Mouse (Mus musculus) testis, adult 2 months (tissue): Measurements from ENCODE around the gene Padi6. TPM values are rescaled to one million over a fixed set of nuclear protein-coding genes. Genes with fewer than 3 reads are reported as not detected.

ENCODE experiments used
- H3K27ac ChIP-seq: fragments of 200-500 bp; 2 replicates; pipeline ENCODE4 v1.5.1; 2012; ENCODE audit warnings: low read depth, low read length; ENCODE audit not compliant: control insufficient read depth, insufficient read depth
- H3K27me3 ChIP-seq: fragments of 200-500 bp; 2 replicates; pipeline ENCODE4 v1.6.1; 2012; ENCODE audit warnings: mild to moderate bottlenecking, low read length, moderate library complexity; ENCODE audit not compliant: control insufficient read depth, insufficient read depth
- H3K36me3 ChIP-seq: fragments of 200-500 bp; 2 replicates; pipeline ENCODE4 v1.6.1; 2012; ENCODE audit warnings: mild to moderate bottlenecking, low read length; ENCODE audit not compliant: control insufficient read depth, insufficient read depth
- H3K4me1 ChIP-seq: fragments of 200-500 bp; 2 replicates; pipeline ENCODE4 v1.6.1; 2012; ENCODE audit warnings: low read length; ENCODE audit not compliant: control insufficient read depth, insufficient read depth
- H3K4me3 ChIP-seq: fragments of 200-500 bp; 2 replicates; pipeline ENCODE4 v1.5.1; 2012; ENCODE audit warnings: low read depth, mild to moderate bottlenecking, low read length, moderate library complexity, mixed read lengths; ENCODE audit not compliant: control insufficient read depth
- CTCF ChIP-seq: fragments of 200-500 bp; IDR thresholded peaks from 2 replicates; pipeline ENCODE4 v1.5.1; 2012; ENCODE audit warnings: low read depth, mild to moderate bottlenecking, inconsistent platforms, low read length, moderate library complexity; ENCODE audit not compliant: control insufficient read depth, insufficient read depth, insufficient replicate concordance
- POLR2A ChIP-seq: fragments of 200-500 bp; IDR thresholded peaks from 2 replicates; pipeline ENCODE4 v1.6.1; 2012; ENCODE audit warnings: low read depth, mild to moderate bottlenecking, inconsistent platforms, low read length, moderate library complexity; ENCODE audit not compliant: control insufficient read depth
- polyA plus RNA-seq: library from polyadenylated mRNA; depleted of rRNA; stranded (reverse); fragments of >200 nt; gene quantifications from 2 replicates; pipeline ENCODE4 v1.2.3, GENCODE M21; 2012

The Padi6 gene
- polyA plus RNA-seq, 1 experiment, result 11.8 TPM

- H3K27ac ChIP-seq, result no peak overlapping the region
Observed at GRCm38 (mm10) chr4:140726907-140727306, 15.5 kb downstream of the Padi6 start.

GRCm38 (mm10) chr4:140724739-140725138, 17.7 kb downstream of the Padi6 start:
- Histone ChIP-seq H3K4me3 (no peak overlapping the region), H3K4me1 (no peaks in the 10 kb centered on the region), H3K36me3 (peaks cover 1% of the 10 kb centered on the region), H3K27ac (no peak overlapping the region), H3K27me3 (no peaks in the 10 kb centered on the region)
- TF ChIP-seq CTCF, result no peak
- no peak for TF ChIP-seq POLR2A

More at GRCm38 (mm10) chr4:140726907-140727306, 15.5 kb downstream of the Padi6 start:
- H3K4me1 ChIP-seq, result no peaks in the 10 kb centered on the region
- no peaks in the 10 kb centered on the region for H3K27me3 ChIP-seq
- H3K4me3 ChIP-seq, result no peak overlapping the region
- TF ChIP-seq CTCF (no peak), POLR2A (no peak)
- no peaks in the 10 kb centered on the region for H3K36me3 ChIP-seq

- no peak for TF ChIP-seq POLR2A
- peak; percentile 47; the same call in 1 of the 2 replicates for TF ChIP-seq CTCF
- Histone ChIP-seq H3K36me3 (peaks cover 1% of the 10 kb centered on the region), H3K4me3 (no peak overlapping the region), H3K27me3 (no peaks in the 10 kb centered on the region), H3K4me1 (no peaks in the 10 kb centered on the region), H3K27ac (no peak overlapping the region)
Observed at GRCm38 (mm10) chr4:140723801-140724200, 18.6 kb downstream of the Padi6 start.

- TF ChIP-seq POLR2A (no peak), CTCF (no peak)
- Histone ChIP-seq H3K36me3 (peaks cover 1% of the 10 kb centered on the region), H3K4me1 (no peaks in the 10 kb centered on the region)
Observed at GRCm38 (mm10) chr4:140723192-140723591, 19.3 kb downstream of the Padi6 start.

GRCm38 (mm10) chr4:140722710-140723109, 19.7 kb downstream of the Padi6 start:
- Histone ChIP-seq H3K4me3 (no peak overlapping the region), H3K27ac (no peak overlapping the region), H3K27me3 (no peaks in the 10 kb centered on the region), H3K36me3 (peaks cover 1% of the 10 kb centered on the region), H3K4me1 (no peaks in the 10 kb centered on the region)
- no peak for TF ChIP-seq POLR2A
- no peak for TF ChIP-seq CTCF

More at GRCm38 (mm10) chr4:140723192-140723591, 19.3 kb downstream of the Padi6 start:
- Histone ChIP-seq H3K27ac (no peak overlapping the region), H3K4me3 (no peak overlapping the region), H3K27me3 (no peaks in the 10 kb centered on the region)

GRCm38 (mm10) chr4:140721968-140722490, 20.4 kb downstream of the Padi6 start:
- Histone ChIP-seq H3K4me3 (no peak overlapping the region), H3K27me3 (no peaks in the 10 kb centered on the region), H3K36me3 (peaks cover 1% of the 10 kb centered on the region), H3K4me1 (no peaks in the 10 kb centered on the region), H3K27ac (no peak overlapping the region)
- TF ChIP-seq POLR2A (no peak), CTCF (no peak)

GRCm38 (mm10) chr4:140720091-140720490, 22.4 kb downstream of the Padi6 start:
- no peak for TF ChIP-seq POLR2A
- no peak for TF ChIP-seq CTCF

More at GRCm38 (mm10) chr4:140720091-140720490, 22.4 kb downstream of the Padi6 start:
- no peak overlapping the region for H3K27ac ChIP-seq
- H3K4me3 ChIP-seq, result no peak overlapping the region
- H3K27me3 ChIP-seq, result no peaks in the 10 kb centered on the region
- peaks cover 1% of the 10 kb centered on the region for H3K36me3 ChIP-seq
- no peaks in the 10 kb centered on the region for H3K4me1 ChIP-seq
